Mouse (Mus musculus) neural tube, embryonic 14.5 days (tissue): Measurements from ENCODE around the gene Vipr2. TPM values are rescaled to one million over a fixed set of nuclear protein-coding genes. Genes with fewer than 3 reads are reported as not detected.

Experiments used
- ATAC-seq: fragments of 200-750 bp; cut with Nextera tagmentation; 2 replicates; pipeline ENCODE4 v1.8.0; 2017; ENCODE audit warnings: low read depth, mild to moderate bottlenecking, moderate TSS enrichment, moderate library complexity
- H3K27ac ChIP-seq: fragments of 300-500 bp; sonication (generic); 2 replicates; pipeline ENCODE4 v1.5.1; 2014; ENCODE audit warnings: low read depth, mild to moderate bottlenecking, control low read depth, low read length, moderate library complexity, mixed read lengths
- H3K27me3 ChIP-seq: fragments of 300-500 bp; sonication (generic); 2 replicates; pipeline ENCODE4 v1.6.1; 2014; ENCODE audit warnings: low read length; ENCODE audit not compliant: control insufficient read depth, insufficient read depth
- H3K36me3 ChIP-seq: fragments of 300-500 bp; sonication (generic); 2 replicates; pipeline ENCODE4 v1.6.1; 2014; ENCODE audit warnings: low read length, mixed read lengths; ENCODE audit not compliant: control insufficient read depth, insufficient read depth
- H3K4me1 ChIP-seq: fragments of 300-500 bp; sonication (generic); 2 replicates; pipeline ENCODE4 v1.6.1; 2014; ENCODE audit warnings: low read length; ENCODE audit not compliant: control insufficient read depth, insufficient read depth
- H3K4me2 ChIP-seq: fragments of 300-500 bp; sonication (generic); 2 replicates; pipeline ENCODE4 v1.6.1; 2014; ENCODE audit warnings: mild to moderate bottlenecking, low read depth, low read length, control low read depth
- H3K4me3 ChIP-seq: fragments of 300-500 bp; sonication (generic); 2 replicates; pipeline ENCODE4 v1.5.1; 2014; ENCODE audit warnings: low read depth, low read length, control low read depth, mixed read lengths
- H3K9ac ChIP-seq: fragments of 300-500 bp; sonication (generic); replicated peaks from 2 replicates; pipeline ENCODE4 v1.6.1; 2014; ENCODE audit warnings: low read depth, mild to moderate bottlenecking, control low read depth, low read length, mixed read lengths
- H3K9me3 ChIP-seq: fragments of 300-500 bp; sonication (generic); 2 replicates; pipeline ENCODE4 v1.6.1; 2016; ENCODE audit warnings: low read length; ENCODE audit not compliant: control insufficient read depth
- WGBS: fragments of 180-500 bp; shearing (Covaris S2); extraction: QIAGEN DNeasy Blood & Tissue Kit; methylation state at CpG from one replicate; pipeline ENCODE4 v1.1.7; 2014; 5-methylcytosine and 5-hydroxymethylcytosine counted together
- polyA plus RNA-seq: library from polyadenylated mRNA; unstranded; fragments of >200 nt; fragmentation: Nextera tagmentation; extraction: Ambion mirVana; gene quantifications from 2 replicates; pipeline ENCODE4 v1.2.1, GENCODE M21; 2014

The Vipr2 gene
- polyA plus RNA-seq: 0.55 and 0.84 TPM in 2 replicates

DNA sequence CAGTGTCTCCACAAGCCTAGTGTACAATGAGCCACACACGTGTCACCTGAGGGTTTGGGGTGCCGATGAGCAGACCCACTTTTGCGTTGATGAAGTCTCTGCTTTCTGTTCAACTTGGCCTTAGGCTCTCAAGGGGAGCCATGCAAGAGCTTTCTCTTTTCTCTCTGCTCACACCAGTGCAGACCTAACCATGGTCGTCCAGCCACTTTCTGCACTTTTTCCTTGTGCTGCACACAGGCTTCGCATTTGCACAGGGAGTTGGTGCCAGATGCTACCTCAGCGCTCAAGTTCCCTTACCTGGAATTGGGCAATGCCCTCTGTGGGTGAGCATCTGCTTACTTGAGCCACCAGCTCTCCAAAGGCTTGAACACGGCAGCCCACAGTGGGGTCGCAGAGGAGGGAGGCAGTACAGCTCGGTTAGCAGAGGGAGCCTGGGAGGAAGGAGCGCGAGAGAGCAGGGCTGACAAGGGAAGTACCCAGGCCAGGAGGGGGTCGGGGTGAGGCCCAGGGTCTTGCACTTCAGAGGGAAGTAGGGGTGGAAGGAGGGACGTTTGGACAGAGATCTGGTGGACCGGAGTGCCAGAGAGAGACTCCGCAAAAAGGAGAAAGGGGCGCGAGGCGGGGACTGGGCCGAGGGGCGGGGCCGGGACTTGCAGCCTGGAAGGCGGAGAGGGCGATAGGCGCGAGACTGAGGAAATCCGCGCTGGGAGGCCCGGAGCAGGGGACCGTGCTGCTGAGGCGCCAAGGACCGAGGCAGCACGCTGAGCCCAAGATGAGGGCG is at the start of gene Vipr2:
Vipr2 (plus strand) TSS at position 653 of the 781 bp plus-strand sequence.
- ATAC-seq: peak; percentile 92

DNA sequence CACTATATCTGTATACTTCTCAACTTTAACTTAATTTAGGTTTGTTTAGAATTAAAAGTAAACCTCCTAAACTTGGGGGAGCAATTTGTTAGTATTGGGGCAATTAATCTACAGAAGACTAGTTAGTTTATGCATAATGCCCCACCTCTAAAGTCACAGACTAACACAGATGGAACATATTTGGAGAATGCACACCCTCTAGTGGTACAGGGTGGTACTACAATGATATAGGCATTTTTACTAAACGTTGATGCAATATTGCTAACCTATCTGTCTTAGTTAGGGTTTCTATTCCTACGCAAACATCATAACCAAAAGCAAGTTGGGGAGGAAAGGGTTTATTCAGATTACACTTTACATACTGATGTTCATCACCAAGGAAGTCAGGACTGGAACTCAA is 49.4 kb upstream of the Vipr2 start:
- H3K9me3 ChIP-seq: no peaks in the 10 kb centered on the region
- no peak overlapping the region for H3K9ac ChIP-seq
- no peak overlapping the region for H3K4me2 ChIP-seq
- no peak overlapping the region for H3K4me3 ChIP-seq
- 61% methylated on average over 2 of the region's 2 CpGs for WGBS
- no peaks in the 10 kb centered on the region for H3K27me3 ChIP-seq
- no peak for ATAC-seq
- no peaks in the 10 kb centered on the region for H3K4me1 ChIP-seq
- H3K36me3 ChIP-seq: no peaks in the 10 kb centered on the region
- H3K27ac ChIP-seq: no peak overlapping the region

More for the DNA sequence above, at the start of gene Vipr2:
- WGBS: 6% methylated on average over 31 of the region's 33 CpGs
- Histone ChIP-seq H3K4me3 (peak within 1 kb of the TSS; percentile 51), H3K9ac (peak within 1 kb of the TSS; percentile 65), H3K4me1 (no peaks in the 10 kb centered on the region), H3K27ac (no peak within 1 kb of the TSS), H3K27me3 (0 out of 2 replicates have a peak, but pooled peaks cover 3% of the 10 kb centered on the region), H3K4me2 (peak within 1 kb of the TSS; percentile 94), H3K36me3 (no peaks in the 10 kb centered on the region), H3K9me3 (no peaks in the 10 kb centered on the region)

DNA sequence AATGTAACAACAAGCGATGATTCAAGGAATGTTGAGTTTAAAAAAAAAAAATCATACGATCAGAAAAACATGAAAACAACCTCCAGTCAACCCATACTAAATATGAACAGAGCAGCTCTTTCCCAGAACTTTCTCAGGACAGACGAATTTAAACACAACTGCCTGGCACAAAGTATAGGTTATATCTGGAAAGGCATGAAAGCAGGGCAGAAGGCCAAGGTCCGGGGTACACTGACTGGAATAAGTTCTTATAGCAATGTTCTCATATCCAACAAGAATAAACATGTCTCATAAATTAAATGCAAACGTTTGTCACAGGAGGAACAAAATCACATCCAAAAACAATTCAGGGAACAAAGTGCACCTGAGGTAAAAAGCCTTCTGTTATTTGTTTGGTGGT is 42.2 kb upstream of the Vipr2 start:
- no peaks in the 10 kb centered on the region for H3K4me1 ChIP-seq

DNA sequence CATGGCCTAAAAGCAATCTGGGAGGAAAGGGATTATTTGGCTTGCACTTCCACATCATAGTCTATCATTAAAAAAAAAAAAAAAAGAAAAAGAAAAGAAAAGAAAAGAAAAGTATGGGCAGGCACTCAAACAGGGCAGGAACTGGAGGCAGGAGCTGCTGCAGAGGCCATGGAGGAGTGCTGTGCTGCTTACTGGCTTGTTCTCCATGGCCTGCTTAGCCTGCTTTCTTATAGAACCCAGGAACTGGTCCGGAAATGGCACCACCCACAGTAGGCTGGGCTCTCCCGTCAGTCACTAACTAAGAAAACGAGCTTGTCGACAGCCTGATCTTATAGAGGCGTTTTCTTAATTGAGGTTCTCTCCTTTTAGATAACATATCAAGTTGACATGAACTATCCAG is 32.7 kb upstream of the Vipr2 start:
- Histone ChIP-seq H3K27me3 (no peaks in the 10 kb centered on the region), H3K27ac (no peak overlapping the region), H3K4me2 (no peak overlapping the region), H3K9ac (no peak overlapping the region), H3K9me3 (no peaks in the 10 kb centered on the region), H3K4me1 (peaks cover 13% of the 10 kb centered on the region), H3K4me3 (no peak overlapping the region), H3K36me3 (no peaks in the 10 kb centered on the region)
- no peak for ATAC-seq
- 92% methylated on average over 5 of the region's 5 CpGs for WGBS

More for the DNA sequence above, 42.2 kb upstream of the Vipr2 start:
- Histone ChIP-seq H3K36me3 (no peaks in the 10 kb centered on the region), H3K4me3 (no peak overlapping the region), H3K4me2 (no peak overlapping the region), H3K27me3 (no peaks in the 10 kb centered on the region), H3K9ac (no peak overlapping the region), H3K27ac (no peak overlapping the region), H3K9me3 (no peaks in the 10 kb centered on the region)
- WGBS: 72% methylated on average over 5 of the region's 5 CpGs
- ATAC-seq: no peak

DNA sequence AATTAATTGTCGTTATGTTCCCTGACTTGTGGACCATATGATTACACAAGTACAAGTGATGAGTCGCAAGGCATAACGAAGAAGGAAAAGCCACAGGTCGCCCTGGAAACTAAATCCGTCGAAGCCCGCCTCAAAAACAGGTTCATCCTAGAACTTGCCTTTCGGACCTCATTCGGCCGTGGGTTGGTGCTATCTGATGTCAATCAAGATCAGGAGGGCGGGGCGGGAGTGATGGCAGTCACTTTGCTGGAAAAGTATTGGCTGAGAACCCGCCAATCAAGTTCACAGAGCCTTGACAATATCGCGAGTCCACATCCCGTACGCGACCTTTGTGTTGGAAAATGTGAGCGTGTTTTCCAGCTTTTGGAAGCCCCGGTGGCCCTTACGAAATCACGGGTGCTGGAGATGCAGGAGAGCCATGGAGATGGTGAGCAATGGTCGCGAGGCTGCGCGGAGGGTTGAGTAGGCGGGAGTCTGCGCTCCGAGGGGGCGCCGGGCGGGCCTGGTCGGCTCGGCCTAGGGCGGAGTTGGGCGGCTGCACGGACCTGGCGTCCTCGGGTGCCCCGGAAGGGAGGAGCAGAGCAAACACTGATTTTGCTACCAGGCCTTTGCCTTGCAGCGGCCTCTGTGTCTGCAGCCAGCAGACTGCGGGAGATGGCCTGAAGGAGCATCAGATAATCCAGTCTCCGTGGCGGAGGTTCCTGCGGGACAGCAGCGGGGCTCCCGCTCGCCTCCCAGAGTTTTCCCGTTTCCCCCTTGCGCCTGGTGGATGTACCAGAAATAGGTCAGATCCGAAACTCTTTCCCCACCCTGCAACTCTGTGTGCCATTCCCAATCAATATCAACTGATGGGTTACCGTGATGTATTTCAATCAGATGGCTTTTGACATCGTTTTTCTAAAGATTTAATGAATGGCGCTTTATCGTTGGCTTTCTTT is 29.8 kb upstream of the Vipr2 start, which contains the start of gene Zfp386:
Zfp386 (plus strand) TSS at position 285 of the 938 bp plus-strand sequence.
- Histone ChIP-seq H3K4me1 (peaks cover 13% of the 10 kb centered on the region), H3K4me2 (peak within 1 kb of the TSS; percentile 79), H3K36me3 (no peaks in the 10 kb centered on the region), H3K27ac (peak within 1 kb of the TSS; percentile 95), H3K4me3 (peak within 1 kb of the TSS; percentile 85), H3K27me3 (no peaks in the 10 kb centered on the region), H3K9me3 (no peaks in the 10 kb centered on the region), H3K9ac (peak within 1 kb of the TSS; percentile 96)
- peak; percentile 100 for ATAC-seq
- under 1% methylated on average over 55 of the region's 55 CpGs for WGBS

DNA sequence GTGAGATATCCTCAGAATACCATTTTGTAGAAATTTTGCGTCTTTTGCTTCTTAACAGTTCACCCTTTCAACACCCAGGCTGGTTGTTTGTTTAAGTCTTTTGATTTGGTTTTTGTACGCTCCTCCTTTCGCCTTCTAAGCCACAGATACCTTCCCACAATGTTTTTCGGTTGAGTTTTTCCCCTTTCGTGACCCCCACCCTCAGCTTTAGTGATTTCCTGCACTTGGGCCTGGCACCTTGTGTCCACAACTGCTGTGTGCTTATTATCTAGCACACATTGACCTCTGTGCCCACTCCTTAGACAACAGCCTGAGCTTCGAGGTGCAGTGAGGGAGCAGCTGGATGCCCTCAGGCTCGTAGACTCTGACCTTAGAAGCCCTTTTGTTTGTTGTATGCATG is 28.8 kb upstream of the Vipr2 start:
- no peak for ATAC-seq
- H3K27me3 ChIP-seq: no peaks in the 10 kb centered on the region
- H3K27ac ChIP-seq: no peak overlapping the region
- H3K4me3 ChIP-seq: peak overlapping the region; percentile 85
- H3K4me1 ChIP-seq: peaks cover 13% of the 10 kb centered on the region
- H3K4me2 ChIP-seq: peak overlapping the region; percentile 79
- WGBS: 63% methylated on average over 7 of the region's 7 CpGs
- H3K9me3 ChIP-seq: no peaks in the 10 kb centered on the region
- H3K9ac ChIP-seq: peak overlapping the region; percentile 96
- H3K36me3 ChIP-seq: no peaks in the 10 kb centered on the region

DNA sequence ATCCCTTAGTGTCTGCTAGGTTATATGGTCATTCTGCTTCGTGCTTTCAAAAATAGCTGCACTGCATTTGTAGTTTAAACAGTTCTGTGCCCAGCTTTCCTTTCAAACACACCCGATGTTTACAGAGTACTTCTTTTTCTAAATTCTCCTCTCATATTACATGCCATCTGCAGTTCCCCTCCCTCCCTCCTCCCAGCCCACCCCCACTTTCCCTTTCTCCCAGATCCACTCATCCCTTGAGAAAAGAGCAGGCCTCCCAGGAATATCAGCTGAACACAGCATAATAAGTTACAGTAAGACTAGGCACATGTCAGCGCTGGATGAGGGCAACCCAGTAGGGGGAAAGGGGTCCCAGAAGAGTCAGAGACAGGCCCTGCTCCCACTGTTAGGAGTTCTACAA is 28.3 kb upstream of the Vipr2 start:
- Histone ChIP-seq H3K4me1 (peaks cover 13% of the 10 kb centered on the region), H3K9me3 (peaks cover under 1% of the 10 kb centered on the region), H3K36me3 (peaks cover 2% of the 10 kb centered on the region), H3K9ac (no peak overlapping the region), H3K27me3 (no peaks in the 10 kb centered on the region), H3K4me2 (peak overlapping the region; percentile 79), H3K4me3 (peak overlapping the region; percentile 85; the same call in 1 of the 2 replicates), H3K27ac (no peak overlapping the region)
- no peak for ATAC-seq
- WGBS: 86% methylated on average over 3 of the region's 3 CpGs

DNA sequence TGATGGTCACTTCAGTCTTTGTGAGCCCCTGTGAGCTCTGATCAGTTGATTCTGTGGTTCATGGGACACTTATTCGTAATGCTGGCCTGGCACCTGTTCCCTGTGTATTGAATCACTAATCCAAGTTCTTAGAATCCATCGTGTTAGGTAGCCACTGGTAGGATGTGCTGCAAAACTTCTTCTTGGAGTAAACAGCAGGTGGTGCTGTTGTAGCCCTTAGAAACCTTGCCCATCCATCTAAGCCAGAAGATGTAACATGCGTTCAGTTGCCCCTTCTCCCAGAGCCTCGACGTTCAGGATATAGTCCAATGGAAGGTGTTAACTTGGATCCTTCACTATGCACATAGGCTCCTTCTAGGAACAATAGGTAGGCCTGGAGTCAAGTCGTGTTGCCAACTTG is 27.8 kb upstream of the Vipr2 start:
- Histone ChIP-seq H3K9me3 (peaks cover 5% of the 10 kb centered on the region), H3K27ac (no peak overlapping the region), H3K4me3 (no peak overlapping the region), H3K36me3 (peaks cover 7% of the 10 kb centered on the region), H3K27me3 (no peaks in the 10 kb centered on the region), H3K4me1 (peaks cover 13% of the 10 kb centered on the region), H3K4me2 (no peak overlapping the region), H3K9ac (no peak overlapping the region)
- WGBS: 93% methylated on average over 6 of the region's 6 CpGs
- ATAC-seq: no peak
